Mouse (Mus musculus): ENCODE measurements around the gene Sema5a. TPM values are rescaled to one million over a fixed set of nuclear protein-coding genes. Genes with fewer than 3 reads are reported as not detected.
A peak's percentile ranks its signal among the peaks of the same experiment; 100 is the strongest.
"Not testable (repeated sequence)": the region's sequence is repeated elsewhere in the genome, so short reads cannot be mapped to it uniquely, and the experiment has no call there.

Gene Sema5a
- polyA plus RNA-seq (2015; fragmentation: Nextera tagmentation; extraction: Ambion mirVana), result 31.8 and 37.9 TPM in 2 replicates

DNA sequence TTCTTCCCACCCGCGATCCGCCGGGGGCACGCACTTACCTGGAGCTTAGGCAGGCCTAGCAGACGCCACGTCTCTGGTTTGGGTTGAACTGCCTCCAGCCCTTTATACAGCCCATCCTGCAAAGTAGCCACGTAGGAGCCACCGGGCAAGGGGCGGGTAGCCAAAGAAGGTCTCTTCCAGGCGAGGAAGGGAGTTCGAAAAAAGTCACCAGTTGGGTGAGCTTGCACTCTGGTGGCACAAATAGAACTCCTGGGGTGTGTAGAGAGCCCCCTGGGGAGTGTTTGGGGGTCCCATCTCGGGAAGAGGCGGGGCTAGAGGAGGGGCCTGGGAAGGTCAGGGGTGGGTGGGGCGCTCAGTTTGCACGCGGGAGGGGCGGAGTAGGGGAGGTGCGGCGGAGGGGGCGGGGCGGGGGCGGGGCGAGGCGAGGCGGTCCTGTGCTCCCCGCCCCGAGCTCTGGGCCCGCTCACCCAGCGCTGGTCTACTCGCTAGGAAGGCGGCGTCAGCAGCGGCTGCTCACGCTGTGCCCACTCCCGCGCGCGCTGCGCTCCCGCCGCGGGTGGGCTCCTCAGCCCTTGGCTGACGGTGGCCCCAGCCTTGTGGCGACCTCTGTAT is at the start of gene Sema5a:
TSS of gene Sema5a (plus strand) at position 467 of the 612 bp plus-strand sequence.
- peaks cover 22% of the 10 kb centered on the region for H3K4me1 ChIP-seq
- under 1% methylated on average over 31 of the region's 45 CpGs for WGBS
- ATAC-seq (ENCODE audit: insufficient number of reproducible peaks, insufficient read depth, low FRiP score, low TSS enrichment, low read depth), result peak; percentile 92

DNA sequence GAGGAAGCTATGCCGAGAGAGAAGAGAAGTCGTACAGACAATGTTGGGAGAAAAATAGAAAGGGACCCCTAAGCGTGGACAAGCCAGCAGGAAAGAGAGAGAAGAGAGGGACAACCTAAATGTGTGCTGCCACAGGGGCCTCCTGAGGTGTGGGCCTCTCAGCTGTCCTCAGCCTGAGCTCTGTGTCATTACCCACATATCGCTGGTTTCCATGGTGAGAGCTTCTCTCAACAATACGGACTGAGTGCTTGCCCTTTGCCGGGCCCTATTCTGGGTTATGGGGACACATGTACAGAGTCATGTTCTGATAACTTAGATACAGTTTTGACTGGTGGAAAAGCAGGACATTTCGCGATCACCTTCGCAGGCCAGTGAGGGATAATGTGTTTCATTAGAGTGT is 46.5 kb upstream of the Sema5a start:
- no peak for ATAC-seq (ENCODE audit: insufficient number of reproducible peaks, insufficient read depth, low FRiP score, low TSS enrichment, low read depth)
- H3K4me3 ChIP-seq, result no peak overlapping the region
- no peaks in the 10 kb centered on the region for H3K36me3 ChIP-seq
- H3K27me3 ChIP-seq, result no peaks in the 10 kb centered on the region
- no peak overlapping the region for H3K9ac ChIP-seq
- H3K4me2 ChIP-seq, result no peak overlapping the region
- no peak overlapping the region for H3K27ac ChIP-seq
- H3K4me1 ChIP-seq, result peaks cover 6% of the 10 kb centered on the region; the same call in 1 of the 2 replicates
- H3K9me3 ChIP-seq, result no peaks in the 10 kb centered on the region
- WGBS, result 78% methylated on average over 9 of the region's 9 CpGs

More for the DNA sequence above, at the start of gene Sema5a:
- Histone ChIP-seq H3K4me3 (peak within 1 kb of the TSS; percentile 73), H3K27me3 (no peaks in the 10 kb centered on the region), H3K9me3 (no peaks in the 10 kb centered on the region), H3K9ac (peak within 1 kb of the TSS; percentile 81), H3K36me3 (peaks cover 15% of the 10 kb centered on the region), H3K27ac (peak within 1 kb of the TSS; percentile 92), H3K4me2 (peak within 1 kb of the TSS; percentile 89)

DNA sequence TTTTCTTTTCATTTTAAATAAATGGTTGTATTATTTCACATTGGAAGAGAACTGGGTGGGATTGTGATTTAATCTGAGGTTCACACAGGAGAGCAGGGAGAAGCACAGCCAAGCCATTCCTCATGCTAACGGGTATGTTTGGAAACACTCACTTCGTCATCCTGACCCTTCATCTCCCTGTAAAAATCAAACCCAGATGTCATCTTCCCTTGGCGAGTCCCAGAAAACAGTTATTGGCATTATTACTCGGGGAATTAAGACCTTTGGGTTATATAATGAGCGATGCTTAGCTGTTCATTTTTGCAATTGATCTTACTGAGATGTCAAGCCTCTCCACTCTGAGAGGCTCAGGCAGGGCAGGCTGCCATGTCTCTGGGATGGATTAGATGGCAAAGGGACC is 46.0 kb upstream of the Sema5a start:
- ATAC-seq (ENCODE audit: insufficient number of reproducible peaks, insufficient read depth, low FRiP score, low TSS enrichment, low read depth), result no peak
- Histone ChIP-seq H3K9me3 (no peaks in the 10 kb centered on the region), H3K4me3 (no peak overlapping the region), H3K36me3 (no peaks in the 10 kb centered on the region), H3K4me1 (peaks cover 6% of the 10 kb centered on the region; the same call in 1 of the 2 replicates), H3K27me3 (no peaks in the 10 kb centered on the region), H3K4me2 (no peak overlapping the region), H3K9ac (no peak overlapping the region), H3K27ac (no peak overlapping the region)
- 30% methylated on average over 5 of the region's 5 CpGs for WGBS

DNA sequence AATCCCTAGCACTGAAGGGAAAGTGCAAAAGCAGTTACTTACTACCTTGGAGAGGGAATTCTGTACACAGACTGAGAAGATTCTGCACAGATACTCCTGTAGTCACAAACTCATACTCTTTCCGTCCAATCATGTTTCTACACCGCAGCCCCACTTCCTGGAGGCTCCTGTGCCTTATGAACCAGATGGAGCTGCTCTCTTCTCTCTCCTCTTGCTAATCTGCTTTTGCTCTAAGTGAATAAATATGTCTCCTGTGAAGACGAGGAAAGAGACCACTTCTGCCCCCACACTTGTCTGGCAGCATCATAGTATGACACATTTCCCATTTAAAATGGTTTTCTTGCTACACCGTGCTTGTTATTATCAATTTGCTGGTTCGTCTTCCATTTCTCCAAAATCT is 41.4 kb upstream of the Sema5a start:
- 64% methylated on average over 5 of the region's 5 CpGs for WGBS
- H3K27me3 ChIP-seq, result no peaks in the 10 kb centered on the region

DNA sequence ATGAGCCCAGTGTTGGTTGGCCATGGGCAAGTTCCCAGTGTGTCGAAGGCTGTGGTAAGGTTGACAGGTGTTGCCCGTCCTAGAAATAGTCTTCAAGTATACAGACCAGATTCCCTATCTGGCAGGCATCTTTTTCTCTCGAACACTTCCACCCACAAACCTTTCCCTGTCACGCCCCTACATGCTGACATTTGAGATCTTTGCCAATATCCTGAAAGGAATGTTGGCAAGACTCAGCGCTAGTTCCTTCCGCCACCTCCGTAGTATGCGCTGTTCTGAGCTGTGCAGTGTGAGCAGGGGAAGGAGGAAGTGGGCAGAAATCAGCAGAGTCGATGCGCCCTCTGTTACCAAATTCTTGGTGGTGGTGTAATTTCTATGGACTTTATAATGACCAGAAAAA is 39.7 kb upstream of the Sema5a start:
- no peak for ATAC-seq (ENCODE audit: insufficient number of reproducible peaks, insufficient read depth, low FRiP score, low TSS enrichment, low read depth)
- 86% methylated on average over 10 of the region's 10 CpGs for WGBS
- Histone ChIP-seq H3K4me1 (no peaks in the 10 kb centered on the region), H3K36me3 (no peaks in the 10 kb centered on the region), H3K4me3 (no peak overlapping the region), H3K27me3 (no peaks in the 10 kb centered on the region), H3K9ac (no peak overlapping the region), H3K9me3 (no peaks in the 10 kb centered on the region), H3K4me2 (no peak overlapping the region), H3K27ac (no peak overlapping the region)

More for the DNA sequence above, 41.4 kb upstream of the Sema5a start:
- Histone ChIP-seq H3K4me3 (no peak overlapping the region), H3K36me3 (no peaks in the 10 kb centered on the region), H3K9ac (no peak overlapping the region), H3K4me2 (no peak overlapping the region), H3K4me1 (peaks cover 6% of the 10 kb centered on the region; the same call in 1 of the 2 replicates), H3K27ac (no peak overlapping the region), H3K9me3 (no peaks in the 10 kb centered on the region)
- ATAC-seq (ENCODE audit: insufficient number of reproducible peaks, insufficient read depth, low FRiP score, low TSS enrichment, low read depth), result no peak

DNA sequence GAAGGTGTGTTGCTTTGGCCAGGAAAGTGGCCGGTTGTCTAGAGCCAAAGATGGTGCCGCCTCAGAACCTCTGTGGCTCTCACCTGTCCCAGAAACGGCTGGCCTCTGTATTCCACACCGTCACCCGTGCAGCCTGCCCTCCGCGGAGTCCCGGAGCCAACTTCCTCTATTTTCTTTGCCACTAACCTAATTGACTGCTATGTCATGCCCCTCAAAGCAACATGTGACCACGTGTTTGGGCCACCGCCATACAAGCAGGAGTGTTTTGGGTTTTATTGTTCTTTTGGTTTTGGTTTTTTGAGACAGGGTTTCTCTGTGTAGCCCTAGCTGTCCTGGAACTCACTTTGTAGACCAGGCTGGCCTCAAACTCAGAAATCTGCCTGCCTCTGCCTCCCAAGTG is 29.9 kb upstream of the Sema5a start:
- H3K9me3 ChIP-seq; ATAC-seq (ENCODE audit: insufficient number of reproducible peaks, insufficient read depth, low FRiP score, low TSS enrichment, low read depth); H3K27me3 ChIP-seq; H3K27ac ChIP-seq; H3K4me2 ChIP-seq; H3K36me3 ChIP-seq; H3K4me1 ChIP-seq; H3K4me3 ChIP-seq; H3K9ac ChIP-seq: not testable (repeated sequence)
- 90% methylated on average over 10 of the region's 10 CpGs for WGBS

DNA sequence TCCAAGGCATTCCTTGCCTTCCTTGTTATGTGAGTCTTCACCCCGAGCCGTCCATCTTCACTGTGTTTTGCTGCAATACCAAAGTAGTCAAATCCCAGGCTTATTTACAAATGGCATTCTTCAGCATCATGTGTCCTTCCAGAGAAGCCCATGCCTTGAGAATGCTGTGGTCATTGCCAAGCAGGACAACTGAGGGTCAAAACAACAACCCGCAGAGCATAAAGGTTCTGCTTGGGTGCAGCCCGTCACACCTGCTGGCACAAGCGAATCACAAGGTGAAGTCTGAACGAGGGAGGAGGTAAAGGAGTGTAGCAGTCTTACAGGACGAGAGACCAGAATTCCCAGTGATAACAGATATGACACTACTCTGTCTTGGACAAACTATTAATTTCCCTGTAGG is 21.6 kb upstream of the Sema5a start:
- Histone ChIP-seq H3K4me3 (no peak overlapping the region), H3K27ac (no peak overlapping the region), H3K4me2 (no peak overlapping the region), H3K9me3 (no peaks in the 10 kb centered on the region), H3K4me1 (no peaks in the 10 kb centered on the region), H3K36me3 (no peaks in the 10 kb centered on the region), H3K9ac (no peak overlapping the region), H3K27me3 (no peaks in the 10 kb centered on the region)
- 88% methylated on average over 7 of the region's 7 CpGs for WGBS
- no peak for ATAC-seq (ENCODE audit: insufficient number of reproducible peaks, insufficient read depth, low FRiP score, low TSS enrichment, low read depth)

DNA sequence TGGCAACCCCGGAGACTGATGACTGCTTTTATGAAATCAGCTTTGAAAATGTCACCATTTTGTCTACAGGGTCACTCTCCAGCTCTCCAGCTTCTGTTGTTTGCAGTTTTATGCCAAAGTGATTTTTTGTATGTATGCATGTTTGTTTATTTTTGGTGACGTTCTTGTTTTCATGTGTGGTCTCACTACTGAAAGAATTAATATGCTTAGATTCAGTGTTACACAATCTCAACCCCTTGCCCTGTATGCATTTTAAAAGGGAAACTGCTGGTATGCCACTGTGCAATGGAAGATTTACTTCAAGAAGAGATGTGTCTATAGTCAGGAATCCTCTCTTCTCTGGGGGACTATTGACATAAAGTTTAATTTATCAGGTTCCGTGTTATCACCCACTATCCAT is 19.2 kb upstream of the Sema5a start:
- Histone ChIP-seq H3K4me1 (no peaks in the 10 kb centered on the region), H3K4me3 (no peak overlapping the region), H3K27me3 (no peaks in the 10 kb centered on the region), H3K9ac (no peak overlapping the region), H3K36me3 (no peaks in the 10 kb centered on the region), H3K9me3 (no peaks in the 10 kb centered on the region), H3K27ac (no peak overlapping the region), H3K4me2 (no peak overlapping the region)
- WGBS, result 87% methylated on average over 3 of the region's 3 CpGs
- no peak for ATAC-seq (ENCODE audit: insufficient number of reproducible peaks, insufficient read depth, low FRiP score, low TSS enrichment, low read depth)

DNA sequence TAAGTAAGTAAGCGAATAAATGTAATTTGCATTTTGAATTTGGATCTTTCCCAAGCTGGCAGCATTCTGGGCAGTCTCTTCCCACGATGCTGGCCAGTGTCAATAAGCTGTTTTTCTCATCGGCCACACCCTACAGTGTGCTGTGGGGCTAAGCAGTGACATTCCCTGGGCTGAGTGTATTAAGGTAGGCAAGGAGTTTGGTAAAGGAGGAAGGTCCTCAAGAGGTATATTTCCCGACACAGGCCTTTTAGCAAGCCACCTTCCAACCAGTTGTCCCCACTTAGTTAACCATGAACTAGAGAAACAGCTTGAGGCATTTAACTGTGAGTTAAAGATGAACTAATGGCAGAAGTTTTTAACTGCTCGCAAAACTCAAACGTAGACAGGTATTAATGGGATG is 18.2 kb upstream of the Sema5a start:
- Histone ChIP-seq H3K36me3 (no peaks in the 10 kb centered on the region), H3K4me1 (no peaks in the 10 kb centered on the region), H3K9me3 (no peaks in the 10 kb centered on the region), H3K4me2 (no peak overlapping the region), H3K27me3 (no peaks in the 10 kb centered on the region), H3K9ac (no peak overlapping the region), H3K4me3 (no peak overlapping the region), H3K27ac (no peak overlapping the region)
- no peak for ATAC-seq (ENCODE audit: insufficient number of reproducible peaks, insufficient read depth, low FRiP score, low TSS enrichment, low read depth)
- WGBS, result 84% methylated on average over 6 of the region's 6 CpGs

DNA sequence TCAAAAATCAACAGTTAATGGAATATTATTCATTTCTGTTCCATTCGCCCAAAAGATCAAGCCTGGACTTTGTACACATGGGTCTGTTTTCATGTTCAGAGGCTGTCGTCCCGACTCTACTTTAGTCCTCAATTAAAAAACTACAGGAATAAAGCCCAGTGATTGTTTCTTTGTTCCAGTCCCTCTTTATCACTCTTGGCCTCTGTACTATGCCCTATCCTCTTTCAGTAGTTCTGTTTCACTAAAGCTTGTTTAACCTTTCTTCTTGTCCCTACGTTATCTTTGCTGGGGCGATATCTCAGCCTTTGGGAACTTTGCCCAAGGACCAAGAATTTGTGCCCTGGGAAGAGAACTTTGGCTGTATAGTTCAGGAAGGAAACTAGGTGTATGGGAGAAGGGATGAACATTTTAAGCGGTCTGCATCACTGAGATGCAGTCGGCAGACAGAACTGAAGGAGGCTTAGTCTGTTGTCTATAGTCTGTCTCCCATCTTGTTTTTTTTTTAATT is 17.7 kb upstream of the Sema5a start:
- no peak overlapping the region for H3K4me2 ChIP-seq
- H3K9ac ChIP-seq, result no peak overlapping the region
- H3K9me3 ChIP-seq, result no peaks in the 10 kb centered on the region
- H3K27me3 ChIP-seq, result no peaks in the 10 kb centered on the region
- no peak for ATAC-seq (ENCODE audit: insufficient number of reproducible peaks, insufficient read depth, low FRiP score, low TSS enrichment, low read depth)
- no peak overlapping the region for H3K4me3 ChIP-seq
- H3K27ac ChIP-seq, result no peak overlapping the region
- WGBS, result 91% methylated on average over 7 of the region's 7 CpGs
- no peaks in the 10 kb centered on the region for H3K4me1 ChIP-seq
- H3K36me3 ChIP-seq, result no peaks in the 10 kb centered on the region

DNA sequence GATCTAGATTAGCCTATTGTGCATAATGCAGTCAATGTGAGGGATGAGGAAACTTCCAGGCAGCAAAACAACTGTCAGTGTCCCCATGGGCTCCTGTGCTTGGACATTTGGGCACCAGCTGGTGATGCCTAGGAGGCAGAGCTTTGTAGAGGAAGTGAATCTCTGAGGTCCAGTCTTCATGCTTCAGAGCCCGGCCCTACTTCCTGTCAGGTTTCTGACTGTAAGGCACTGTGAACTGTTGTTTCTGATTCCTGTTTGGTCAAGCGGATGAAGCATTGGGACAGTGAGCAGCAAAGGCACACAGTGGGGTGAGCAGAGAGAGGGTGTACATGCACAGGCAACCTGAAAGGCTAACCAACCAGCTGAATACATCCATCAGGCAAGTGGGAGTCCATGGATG is 14.5 kb upstream of the Sema5a start:
- no peak for ATAC-seq (ENCODE audit: insufficient number of reproducible peaks, insufficient read depth, low FRiP score, low TSS enrichment, low read depth)
- H3K9ac ChIP-seq, result no peak overlapping the region
- H3K9me3 ChIP-seq, result no peaks in the 10 kb centered on the region
- H3K4me1 ChIP-seq, result no peaks in the 10 kb centered on the region
- no peak overlapping the region for H3K4me2 ChIP-seq
- no peaks in the 10 kb centered on the region for H3K36me3 ChIP-seq
- no peak overlapping the region for H3K4me3 ChIP-seq
- WGBS, result 81% methylated on average over 2 of the region's 2 CpGs
- no peaks in the 10 kb centered on the region for H3K27me3 ChIP-seq
- no peak overlapping the region for H3K27ac ChIP-seq

DNA sequence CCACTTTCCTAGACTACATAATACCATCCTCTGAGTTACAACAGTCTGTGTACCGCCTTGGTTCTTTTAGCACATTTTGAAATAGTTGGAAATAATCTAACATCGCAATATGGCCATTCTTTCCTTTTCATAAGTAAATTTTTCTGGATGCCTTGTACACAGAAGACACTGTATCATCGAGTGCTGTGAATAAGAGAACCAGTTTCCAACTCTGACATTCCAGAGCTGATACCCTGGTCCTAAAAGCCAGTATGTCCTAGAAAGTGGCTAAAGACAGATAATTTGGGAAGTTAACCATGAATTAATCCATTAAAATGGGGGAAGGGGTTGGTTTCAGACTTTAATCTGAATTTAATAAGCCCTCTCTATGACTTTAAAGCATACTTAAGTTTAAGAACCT is 12.4 kb upstream of the Sema5a start:
- H3K27me3 ChIP-seq, result no peaks in the 10 kb centered on the region
- ATAC-seq (ENCODE audit: insufficient number of reproducible peaks, insufficient read depth, low FRiP score, low TSS enrichment, low read depth), result no peak
- H3K4me2 ChIP-seq, result no peak overlapping the region
- no peaks in the 10 kb centered on the region for H3K4me1 ChIP-seq
- WGBS, result 84% methylated on average over 3 of the region's 3 CpGs
- no peak overlapping the region for H3K9ac ChIP-seq
- H3K36me3 ChIP-seq, result no peaks in the 10 kb centered on the region
- no peaks in the 10 kb centered on the region for H3K9me3 ChIP-seq
- H3K27ac ChIP-seq, result no peak overlapping the region
- H3K4me3 ChIP-seq, result no peak overlapping the region

Measured in embryonic facial prominence, embryonic 13.5 days (tissue).